Comparison of ENCODE assay signal across 8 mouse cellular contexts in the genomic region with DNA sequence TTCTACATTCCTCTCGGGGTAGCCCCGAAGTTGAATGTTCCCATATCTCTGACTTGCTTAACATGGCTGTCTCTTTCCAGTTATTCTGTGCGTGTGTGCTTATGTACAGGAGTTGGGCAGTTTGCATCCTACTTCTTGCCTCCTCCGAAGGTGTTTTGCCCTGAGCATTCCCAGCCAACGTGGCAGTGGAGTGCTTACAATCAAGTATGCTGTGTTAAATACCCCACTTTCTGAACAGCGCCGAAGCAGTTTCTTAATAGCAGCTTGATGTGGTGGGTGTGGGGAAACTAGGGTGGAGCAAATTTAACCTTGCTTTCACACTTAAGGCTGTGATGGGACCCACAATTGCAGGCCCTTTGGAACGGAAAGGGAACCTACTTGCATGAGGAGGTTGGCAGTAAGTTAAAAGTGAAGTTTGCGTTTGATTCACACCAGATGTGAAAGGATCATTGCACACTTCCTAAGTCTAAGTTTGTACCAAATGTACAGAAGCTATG. TPM values are rescaled to one million over a fixed set of nuclear protein-coding genes. Genes with fewer than 3 reads are reported as not detected.
DNase-seq lines count a peak whose midpoint lies in the region; ATAC-seq and TF ChIP-seq lines count a peak whose summit lies in the region.

No protein-coding gene starts in this region.

- no peak for DNase-seq in heart, postnatal 4 days
- DNase-seq in hindbrain, embryonic 11.5 days (ENCODE audit: low spot score): no peak
- no peak for DNase-seq in frontal cortex, postnatal 36 days (ENCODE audit: low spot score in 2 of 2)
- no peak for DNase-seq in layer of hippocampus, postnatal 14 days (ENCODE audit: low spot score in 2 of 2)
- DNase-seq in left cerebral cortex, adult 9 months (ENCODE audit: low spot score in 2 of 2): no peak

- peak overlapping the region; percentile 91 for H3K9ac ChIP-seq in heart, embryonic 12.5 days
- peak overlapping the region; percentile 95 for H3K9ac ChIP-seq in ES-Bruce4 (ENCODE audit: low read depth, poor library complexity, severe bottlenecking)
- H3K9ac ChIP-seq in hindbrain, embryonic 11.5 days (ENCODE audit: low read depth, low read length): peak overlapping the region; percentile 70

- ATAC-seq in heart, embryonic 12.5 days (ENCODE audit: insufficient number of reproducible peaks, low FRiP score): no peak
- ATAC-seq in hindbrain, embryonic 11.5 days (ENCODE audit: low FRiP score): no peak

- WGBS in heart, embryonic 12.5 days: 25% methylated on average over 9 of the region's 9 CpGs
- WGBS in hindbrain, embryonic 11.5 days: 26% methylated on average over 9 of the region's 9 CpGs

- no peaks in the 10 kb centered on the region; the same call in 1 of the 2 replicates for H3K27me3 ChIP-seq in heart, embryonic 12.5 days (replicated peaks)
- H3K27me3 ChIP-seq in ES-Bruce4 (ENCODE audit: control insufficient read depth, insufficient read depth, low read length, poor library complexity, severe bottlenecking): no peaks in the 10 kb centered on the region
- no peaks in the 10 kb centered on the region for H3K27me3 ChIP-seq in hindbrain, embryonic 11.5 days (ENCODE audit: control insufficient read depth, insufficient read depth, low read length)
- H3K27me3 ChIP-seq in megakaryocyte, embryonic 14.5 days (replicated peaks): no peaks in the 10 kb centered on the region

- H3K36me3 ChIP-seq in heart, embryonic 12.5 days: no peaks in the 10 kb centered on the region
- H3K36me3 ChIP-seq in ES-Bruce4 (ENCODE audit: control insufficient read depth, insufficient read depth, low read length, poor library complexity, severe bottlenecking): peaks cover 3% of the 10 kb centered on the region
- H3K36me3 ChIP-seq in hindbrain, embryonic 11.5 days (ENCODE audit: control insufficient read depth, insufficient read depth, low read length): no peaks in the 10 kb centered on the region
- peaks cover 2% of the 10 kb centered on the region for H3K36me3 ChIP-seq in megakaryocyte, embryonic 14.5 days (replicated peaks; ENCODE audit: low read length)

- no peak for TF ChIP-seq CTCF in ES-Bruce4 (IDR thresholded peaks at IDR 0.05; ENCODE audit: low read depth, low read length)

- peak overlapping the region; percentile 61; the same call in 1 of the 2 replicates for H3K27ac ChIP-seq in heart, embryonic 12.5 days (ENCODE audit: poor library complexity, severe bottlenecking)
- no peak overlapping the region for H3K27ac ChIP-seq in ES-Bruce4 (ENCODE audit: insufficient read depth, low read length)
- no peak overlapping the region for H3K27ac ChIP-seq in hindbrain, embryonic 11.5 days (ENCODE audit: low read depth, low read length)

- no peaks in the 10 kb centered on the region for H3K9me3 ChIP-seq in heart, embryonic 12.5 days (replicated peaks)
- H3K9me3 ChIP-seq in ES-Bruce4 (replicated peaks; ENCODE audit: control insufficient read depth, insufficient read depth, low read length, poor library complexity, severe bottlenecking): no peaks in the 10 kb centered on the region
- H3K9me3 ChIP-seq in hindbrain, embryonic 11.5 days (ENCODE audit: control insufficient read depth, low read length): no peaks in the 10 kb centered on the region
- no peaks in the 10 kb centered on the region for H3K9me3 ChIP-seq in megakaryocyte, embryonic 14.5 days

- peak overlapping the region; percentile 92 for H3K4me3 ChIP-seq in heart, embryonic 12.5 days
- peak overlapping the region; percentile 89 for H3K4me3 ChIP-seq in ES-Bruce4 (ENCODE audit: low read depth, low read length)
- peak overlapping the region; percentile 85 for H3K4me3 ChIP-seq in hindbrain, embryonic 11.5 days (ENCODE audit: low read depth, low read length)
- H3K4me3 ChIP-seq in megakaryocyte, embryonic 14.5 days (replicated peaks): peak overlapping the region; percentile 95

- H3K4me2 ChIP-seq in heart, embryonic 12.5 days: peak overlapping the region; percentile 93
- H3K4me2 ChIP-seq in hindbrain, embryonic 11.5 days (replicated peaks; ENCODE audit: low read depth, low read length): peak overlapping the region; percentile 89

- peaks cover 21% of the 10 kb centered on the region for H3K4me1 ChIP-seq in heart, embryonic 12.5 days (replicated peaks)
- no peaks in the 10 kb centered on the region for H3K4me1 ChIP-seq in ES-Bruce4 (ENCODE audit: control insufficient read depth, insufficient read depth, low read length)
- H3K4me1 ChIP-seq in hindbrain, embryonic 11.5 days (replicated peaks; ENCODE audit: control insufficient read depth, insufficient read depth, low read length): peaks cover 2% of the 10 kb centered on the region; the same call in 1 of the 2 replicates
- peaks cover 83% of the 10 kb centered on the region for H3K4me1 ChIP-seq in megakaryocyte, embryonic 14.5 days

- no peak for TF ChIP-seq EP300 in ES-Bruce4 (IDR thresholded peaks at IDR 0.05; ENCODE audit: insufficient read depth, low read depth, low read length)

- no peak for TF ChIP-seq POLR2A in ES-Bruce4 (IDR thresholded peaks at IDR 0.05; ENCODE audit: insufficient read depth, low read length)

RNA-seq across cellular contexts. Expression of gene Fam117a, which starts 1.1 kb away (rescaled TPM):
- polyA plus RNA-seq in heart, embryonic 12.5 days (2016; fragmentation: Nextera tagmentation; extraction: Ambion mirVana): 12.9 and 13.9 TPM in 2 replicates
- total RNA-seq in heart, postnatal 4 days (2021): 10 to 100 TPM in 1 of 2 experiments, 1 to 10 TPM in 1; 8.4 to 11.5 TPM
- 32.4 and 36.2 TPM in 2 replicates for polyA plus RNA-seq in ES-Bruce4 (2011; ENCODE audit: insufficient read depth, insufficient read length, low read depth, missing spikeins)
- 8.3 and 11.1 TPM in 2 replicates for polyA plus RNA-seq in hindbrain, embryonic 11.5 days (2014; fragmentation: Nextera tagmentation; extraction: Ambion mirVana)
- polyA plus RNA-seq in megakaryocyte, embryonic 14.5 days (2012; ENCODE audit: insufficient read depth, low replicate concordance): 42.4 and 44.8 TPM in 2 replicates
- 1 to 10 TPM; 3.0 to 3.8 TPM for total RNA-seq in layer of hippocampus, postnatal 14 days (2021)

RNA-seq across cellular contexts. Expression of gene Kat7, which starts 27.8 kb away (rescaled TPM):
- polyA plus RNA-seq in heart, embryonic 12.5 days (2016; fragmentation: Nextera tagmentation; extraction: Ambion mirVana): 56.0 and 58.3 TPM in 2 replicates
- total RNA-seq in heart, postnatal 4 days (2021): 10 to 100 TPM; 52.9 to 54.3 TPM
- polyA plus RNA-seq in ES-Bruce4 (2011; ENCODE audit: insufficient read depth, insufficient read length, low read depth, missing spikeins): 129 and 133 TPM in 2 replicates
- 63.8 and 79.7 TPM in 2 replicates for polyA plus RNA-seq in hindbrain, embryonic 11.5 days (2014; fragmentation: Nextera tagmentation; extraction: Ambion mirVana)
- 0.48 and 11.7 TPM in 2 replicates for polyA plus RNA-seq in megakaryocyte, embryonic 14.5 days (2012; ENCODE audit: insufficient read depth, low replicate concordance)
- 10 to 100 TPM; 63.8 to 68.7 TPM for total RNA-seq in layer of hippocampus, postnatal 14 days (2021)

RNA-seq across cellular contexts. Expression of gene Slc35b1, which starts 46.6 kb away (rescaled TPM):
- polyA plus RNA-seq in heart, embryonic 12.5 days (2016; fragmentation: Nextera tagmentation; extraction: Ambion mirVana): 86.0 and 86.5 TPM in 2 replicates
- total RNA-seq in heart, postnatal 4 days (2021): 10 to 100 TPM; 57.1 to 60.5 TPM
- polyA plus RNA-seq in ES-Bruce4 (2011; ENCODE audit: insufficient read depth, insufficient read length, low read depth, missing spikeins): 47.7 and 51.5 TPM in 2 replicates
- polyA plus RNA-seq in hindbrain, embryonic 11.5 days (2014; fragmentation: Nextera tagmentation; extraction: Ambion mirVana): 134 and 143 TPM in 2 replicates
- 11.3 and 13.2 TPM in 2 replicates for polyA plus RNA-seq in megakaryocyte, embryonic 14.5 days (2012; ENCODE audit: insufficient read depth, low replicate concordance)
- 10 to 100 TPM; 74.2 to 76.0 TPM for total RNA-seq in layer of hippocampus, postnatal 14 days (2021)
